Mouse (Mus musculus): ENCODE results near the gene Snd1. TPM values are rescaled to one million over a fixed set of nuclear protein-coding genes. Genes with fewer than 3 reads are reported as not detected.

Snd1 gene
- polyA plus RNA-seq, 1 experiment from 2014 or later = 80.1 TPM

Other genes with a start within 250 kb of the Snd1 start
- 26.5 and 27.5 TPM in 2 replicates for gene Zfp800, start 77.1 kb upstream of the Snd1 start, polyA plus RNA-seq (2015; fragmentation: Nextera tagmentation; extraction: Ambion mirVana)
- gene Arf5, start 51.6 kb upstream of the Snd1 start, polyA plus RNA-seq (2015; fragmentation: Nextera tagmentation; extraction: Ambion mirVana) = 348 and 361 TPM in 2 replicates
- gene Fscn3, start 47.4 kb upstream of the Snd1 start, polyA plus RNA-seq (2015; fragmentation: Nextera tagmentation; extraction: Ambion mirVana) = 0.09 TPM in 1 of 2 replicates, not detected in the other
- 11.4 and 12.9 TPM in 2 replicates for gene Gcc1, start 46.7 kb upstream of the Snd1 start, polyA plus RNA-seq (2015; fragmentation: Nextera tagmentation; extraction: Ambion mirVana)
- gene Pax4, start 25.8 kb upstream of the Snd1 start, polyA plus RNA-seq (2015; fragmentation: Nextera tagmentation; extraction: Ambion mirVana) = not detected in 2 replicates